Mouse (Mus musculus): Measurements from ENCODE around the gene Olfr1395.
"Not testable (repeated sequence)": the region's sequence is repeated elsewhere in the genome, so short reads cannot be mapped to it uniquely, and the experiment has no call there.

Gene Olfr1395

DNA sequence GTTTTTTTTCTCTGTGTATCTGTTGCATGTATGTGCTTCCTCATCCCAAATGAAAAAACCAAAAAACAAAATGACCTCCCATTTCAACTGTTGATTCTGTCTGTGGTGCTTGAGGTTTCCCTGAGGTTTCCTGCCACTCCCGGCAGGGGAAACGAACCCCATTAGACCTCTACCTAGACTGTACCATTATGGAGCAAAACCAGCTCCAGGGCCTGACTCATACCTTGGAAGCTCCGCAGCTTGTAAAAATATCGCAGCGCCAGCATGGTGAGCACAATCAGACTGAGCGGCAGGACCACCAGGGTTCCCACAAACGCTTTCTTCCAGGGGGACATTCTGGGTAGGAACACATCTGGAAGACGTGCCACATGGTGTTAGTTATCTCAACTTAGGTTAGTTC lies 33.3 kb downstream of the Olfr1395 start:
- no peak for DNase-seq (ENCODE audit: low spot score)

DNA sequence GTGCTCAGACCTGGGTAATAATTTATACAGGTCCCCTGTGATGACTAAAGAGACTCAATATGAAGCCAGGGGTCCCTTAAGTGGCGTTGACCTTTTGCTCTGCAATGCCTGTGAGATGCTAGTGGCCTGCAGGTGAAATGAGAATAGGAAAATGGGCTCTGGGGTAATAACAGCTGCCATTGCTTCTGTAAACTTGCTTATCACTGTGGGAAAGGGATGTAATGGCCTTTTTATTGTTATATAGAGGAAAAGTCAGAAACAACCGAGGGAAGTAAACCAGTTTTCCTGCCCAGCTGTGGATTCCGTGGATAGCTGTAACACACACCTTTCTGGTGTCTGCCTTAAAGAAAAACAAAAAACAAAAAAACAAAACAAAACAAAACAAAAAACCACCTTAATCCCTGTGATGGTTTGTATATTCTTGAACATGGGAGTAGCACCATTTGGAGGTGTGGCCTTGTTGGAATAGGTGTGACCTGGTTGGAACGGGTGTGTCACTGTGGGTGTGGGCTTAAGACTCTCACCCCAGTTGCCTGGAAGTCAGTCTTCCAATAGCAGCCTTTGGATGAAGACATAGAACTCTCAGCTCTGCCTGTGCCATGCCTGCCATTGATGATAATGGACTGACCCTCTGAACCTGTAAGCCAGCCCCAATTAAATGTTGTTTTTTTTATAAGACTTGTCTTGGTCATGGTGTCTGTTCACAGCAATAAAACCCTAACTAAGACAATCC lies 34.1 kb downstream of the Olfr1395 start:
- DNase-seq (ENCODE audit: low spot score): not testable (repeated sequence)

DNA sequence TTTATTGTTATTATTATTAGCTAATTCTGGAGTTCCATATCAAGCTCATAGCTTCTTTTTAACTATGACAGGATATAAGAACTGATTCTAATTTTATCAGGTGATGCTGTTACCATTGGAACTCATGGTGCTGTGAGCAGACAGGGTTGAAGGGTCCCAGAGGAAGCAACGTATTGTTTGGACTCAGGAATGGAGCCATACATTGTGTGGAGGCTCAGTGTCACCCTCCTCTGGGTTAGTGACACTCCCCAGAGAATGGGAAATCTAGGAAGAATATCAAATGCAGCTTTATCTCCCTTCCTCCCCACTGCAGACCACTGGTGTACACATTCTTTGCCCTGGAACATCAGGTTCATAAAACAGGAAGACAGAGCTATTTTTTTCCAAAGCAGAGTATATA lies 41.1 kb downstream of the Olfr1395 start:
- DNase-seq (ENCODE audit: low spot score): no peak

DNA sequence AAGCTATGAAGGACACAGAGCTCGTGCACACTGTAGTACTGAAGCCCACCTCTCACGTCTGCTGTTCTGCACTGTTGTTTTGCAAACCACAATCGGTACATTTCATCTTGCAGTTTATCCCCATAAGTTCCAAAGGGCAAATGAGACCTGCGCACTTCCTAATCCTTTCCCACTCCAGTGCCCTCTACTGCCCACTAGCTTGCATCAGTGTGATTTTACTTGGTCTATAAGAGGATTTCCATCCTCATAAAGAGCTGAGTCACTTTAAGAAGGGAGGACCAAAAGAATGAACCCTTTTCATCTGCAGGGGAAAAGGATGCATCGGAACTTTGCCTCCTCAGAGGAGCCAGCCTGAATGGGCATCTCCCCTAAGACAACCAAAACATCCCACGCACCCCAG lies 44.4 kb downstream of the Olfr1395 start:
- no peak for DNase-seq (ENCODE audit: low spot score)

DNA sequence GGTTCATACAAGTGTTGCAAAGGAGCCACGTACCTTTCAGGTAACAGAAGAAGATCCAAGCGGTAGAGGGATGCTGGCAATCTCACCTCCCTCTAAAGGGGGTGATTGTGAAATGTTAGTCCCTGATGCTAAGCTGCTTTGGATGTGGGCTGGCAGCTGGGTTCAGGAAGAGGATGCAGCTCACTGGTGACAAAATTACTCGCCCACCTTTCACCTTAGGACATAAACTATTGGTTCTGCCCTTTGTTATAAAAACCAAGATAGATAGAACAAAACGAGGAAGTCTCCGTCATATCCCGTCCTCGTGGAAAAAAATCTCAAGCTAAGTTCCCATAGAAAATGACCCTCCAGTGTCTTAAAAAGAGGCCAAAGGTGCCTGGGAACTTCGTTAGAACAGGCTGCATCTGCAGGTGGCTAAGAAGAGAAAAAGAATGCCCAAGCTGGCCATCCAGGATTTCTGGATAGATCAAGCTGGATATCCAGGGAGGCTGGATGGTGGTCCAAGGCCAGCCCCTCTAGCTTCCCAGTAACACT lies 44.9 kb downstream of the Olfr1395 start, which contains the start of gene Btnl9:
Btnl9 (minus strand) TSS at position 205 of the 534 bp plus-strand sequence.
- no peak for DNase-seq (ENCODE audit: low spot score)

DNA sequence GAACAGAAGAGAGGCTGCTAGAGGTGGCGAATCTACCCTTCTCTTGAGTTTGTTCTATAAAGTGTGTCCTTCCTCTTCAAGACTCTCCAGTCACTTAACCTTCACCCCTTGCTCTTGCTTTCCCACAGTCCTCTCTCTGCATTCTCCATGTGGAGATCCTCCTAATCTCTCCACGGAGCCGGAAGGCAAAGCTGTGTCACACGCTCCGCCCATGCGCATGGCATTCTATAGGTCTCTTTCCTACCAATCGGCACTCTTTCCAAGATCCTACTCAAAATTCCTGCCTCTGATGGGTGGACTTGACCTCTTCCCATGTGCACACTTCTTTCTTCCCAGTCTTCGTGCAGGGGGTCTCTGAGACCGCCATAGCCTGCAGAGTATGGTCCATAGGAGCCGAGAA lies 45.6 kb downstream of the Olfr1395 start:
- DNase-seq (ENCODE audit: low spot score): no peak

DNA sequence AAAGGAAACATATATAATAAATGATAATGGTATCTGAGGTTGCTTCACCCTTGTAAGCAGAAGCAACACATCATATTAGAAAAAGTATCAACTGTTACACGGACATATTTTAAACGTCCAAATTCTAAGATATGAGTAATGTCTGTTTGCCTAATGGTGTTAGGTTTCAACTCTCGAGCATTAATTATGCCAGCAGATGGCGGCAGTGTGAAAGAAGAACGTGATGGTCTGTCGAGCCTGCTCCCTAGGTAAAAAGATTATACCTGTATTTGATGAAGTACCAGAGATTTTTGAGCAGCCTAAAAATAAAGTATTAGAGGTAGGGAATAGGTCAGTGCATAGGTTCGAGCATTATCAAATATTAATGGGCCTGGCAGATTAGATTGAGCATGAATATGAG lies 47.7 kb downstream of the Olfr1395 start:
- DNase-seq (ENCODE audit: low spot score): peak; percentile 65

DNA sequence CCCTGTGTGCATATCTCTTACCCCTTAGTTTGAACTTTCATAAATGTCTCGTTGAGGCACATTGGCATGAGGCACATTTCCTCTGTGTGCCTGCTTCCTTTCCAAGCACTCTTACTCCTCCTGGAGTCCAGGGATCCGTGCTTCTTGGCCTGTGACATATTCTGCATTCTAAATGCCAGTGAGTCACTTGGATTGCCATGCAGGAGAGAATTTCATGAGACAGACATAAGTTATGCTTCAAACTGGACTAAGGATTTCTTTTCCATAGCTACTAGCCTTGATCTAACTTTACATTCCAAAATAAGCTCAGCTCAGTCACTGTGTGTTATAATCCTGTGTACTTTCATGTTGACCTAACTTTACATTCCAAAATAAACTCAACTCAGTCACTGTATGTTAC lies 49.0 kb downstream of the Olfr1395 start:
- no peak for DNase-seq (ENCODE audit: low spot score)

DNA sequence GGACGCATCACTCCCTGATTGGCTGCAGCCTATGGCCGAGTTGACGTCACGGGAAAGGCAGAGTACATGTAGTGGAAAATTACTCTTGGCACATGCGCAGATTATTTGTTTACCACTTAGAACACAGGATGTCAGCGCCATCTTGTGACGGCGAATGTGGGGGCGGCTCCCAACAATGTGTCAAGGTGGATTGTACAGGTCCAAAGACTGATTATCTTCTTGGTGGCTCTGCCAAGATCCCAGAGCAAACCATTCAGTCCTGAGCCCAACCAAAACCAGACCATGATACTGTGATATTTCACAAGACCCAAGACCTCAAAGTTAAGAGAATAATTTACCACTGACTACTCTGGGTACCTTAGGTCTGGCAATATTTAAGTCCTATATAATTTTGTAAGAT lies 52.7 kb downstream of the Olfr1395 start:
- peak; percentile 68 for DNase-seq (ENCODE audit: low spot score)

DNA sequence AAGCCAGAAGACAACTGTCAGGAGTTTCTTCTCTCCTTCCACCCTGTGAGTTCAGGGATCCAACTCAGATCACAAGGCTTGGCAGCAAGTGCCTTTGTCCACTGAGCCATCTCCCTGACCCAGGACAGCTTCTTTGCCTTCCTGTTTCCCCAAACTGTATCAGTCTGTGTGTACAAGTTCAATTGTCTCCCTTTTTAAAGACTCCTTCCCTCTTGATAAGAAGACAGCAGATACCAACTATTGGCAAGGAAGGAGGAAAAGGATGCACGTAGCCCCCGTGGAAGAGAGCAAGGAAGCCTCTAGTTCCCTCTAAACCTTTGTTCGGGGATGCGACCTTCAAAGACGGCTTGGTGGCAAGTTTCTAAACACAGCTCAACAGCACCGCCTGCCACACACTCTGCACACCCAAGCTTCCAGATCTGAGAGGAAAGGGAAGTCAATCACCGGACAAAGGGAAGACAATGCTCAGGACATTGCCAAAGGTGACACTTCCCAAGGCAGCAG lies 53.8 kb downstream of the Olfr1395 start:
- DNase-seq (ENCODE audit: low spot score): no peak
